Mouse (Mus musculus) embryonic facial prominence, embryonic 13.5 days (tissue): Measurements from ENCODE around the gene Gsto2. TPM values are rescaled to one million over a fixed set of nuclear protein-coding genes. Genes with fewer than 3 reads are reported as not detected.
"Not testable (repeated sequence)": the region's sequence is repeated elsewhere in the genome, so short reads cannot be mapped to it uniquely, and the experiment has no call there.

Experiments used
- ATAC-seq: fragments of 200-750 bp; cut with Nextera tagmentation; 2 replicates; pipeline ENCODE4 v1.8.0; 2017; ENCODE audit warnings: low read depth; ENCODE audit not compliant: insufficient number of reproducible peaks, insufficient read depth, low FRiP score, low TSS enrichment
- H3K27ac ChIP-seq: fragments of 300-500 bp; sonication (generic); 2 replicates; pipeline ENCODE4 v1.5.1; 2015; ENCODE audit warnings: moderate library complexity, mild to moderate bottlenecking, inconsistent platforms
- H3K27me3 ChIP-seq: fragments of 300-500 bp; sonication (generic); 2 replicates; pipeline ENCODE4 v1.6.1; 2015; ENCODE audit warnings: mild to moderate bottlenecking, inconsistent platforms
- H3K36me3 ChIP-seq: fragments of 300-500 bp; sonication (generic); 2 replicates; pipeline ENCODE4 v1.6.1; 2015; ENCODE audit warnings: mild to moderate bottlenecking, inconsistent platforms
- H3K4me1 ChIP-seq: fragments of 300-500 bp; sonication (generic); 2 replicates; pipeline ENCODE4 v1.6.1; 2015; ENCODE audit warnings: inconsistent platforms
- H3K4me2 ChIP-seq: fragments of 300-500 bp; sonication (generic); 2 replicates; pipeline ENCODE4 v1.6.1; 2015; ENCODE audit warnings: moderate library complexity, mild to moderate bottlenecking, inconsistent platforms
- H3K4me3 ChIP-seq: fragments of 300-500 bp; sonication (generic); 2 replicates; pipeline ENCODE4 v1.5.1; 2015; ENCODE audit warnings: mild to moderate bottlenecking, inconsistent platforms
- H3K9ac ChIP-seq: fragments of 300-500 bp; sonication (generic); 2 replicates; pipeline ENCODE4 v1.6.1; 2015; ENCODE audit warnings: mild to moderate bottlenecking, inconsistent platforms
- H3K9me3 ChIP-seq: fragments of 300-500 bp; sonication (generic); 2 replicates; pipeline ENCODE4 v1.6.1; 2016; ENCODE audit warnings: inconsistent platforms
- WGBS: fragments of 180-500 bp; shearing (Covaris S2); methylation state at CpG from one replicate; pipeline ENCODE4 v1.1.7; 2015; ENCODE audit warnings: mixed read lengths; 5-methylcytosine and 5-hydroxymethylcytosine counted together
- polyA plus RNA-seq: library from polyadenylated mRNA; unstranded; fragments of >200 nt; fragmentation: Nextera tagmentation; extraction: Ambion mirVana; gene quantifications from 2 replicates; pipeline ENCODE4 v1.2.1, GENCODE M21; 2015

The Gsto2 gene
- polyA plus RNA-seq, 1 experiment from 2014 or later, result 1.5 TPM

DNA sequence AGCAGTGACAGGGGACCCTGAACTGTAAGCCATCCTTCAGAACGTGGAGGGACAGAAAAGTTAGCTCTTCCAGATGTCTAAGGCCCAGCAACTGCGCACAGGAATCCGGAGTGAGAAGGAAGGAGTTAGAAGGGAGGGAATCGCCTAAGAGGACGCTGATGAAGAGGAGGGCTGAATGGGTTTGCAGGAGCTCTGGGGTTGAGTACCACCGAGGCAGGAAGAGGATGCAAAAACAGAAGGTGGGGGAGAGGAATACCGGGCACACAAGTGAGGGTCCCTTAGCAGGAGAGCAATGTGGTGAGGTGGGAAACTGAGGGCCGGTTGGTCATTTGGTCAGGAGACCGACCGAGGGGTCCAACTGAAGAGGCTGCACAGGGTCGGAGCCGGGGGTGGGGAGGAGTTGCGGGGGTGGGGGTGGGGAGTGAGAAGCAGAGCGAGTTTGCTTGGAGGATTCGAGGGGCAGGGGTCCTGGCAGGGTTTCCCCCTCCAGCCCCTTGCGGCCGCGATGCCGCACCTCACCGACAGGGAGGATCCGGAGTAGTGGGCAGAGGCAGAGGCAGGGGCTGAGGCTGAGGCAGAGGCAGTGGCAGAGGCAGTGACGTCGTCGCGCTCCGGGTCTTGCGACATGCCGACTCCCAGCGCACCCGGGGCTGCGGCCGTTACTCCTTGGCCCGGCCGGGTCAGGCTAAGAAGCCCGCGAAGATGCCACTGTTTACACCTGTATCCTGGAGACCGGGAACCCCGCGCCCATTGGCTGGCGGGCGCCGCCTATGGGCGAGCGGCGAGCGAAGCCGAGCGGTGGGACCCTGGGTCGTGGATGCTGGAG is 28.4 kb upstream of the Gsto2 start:
- H3K27me3 ChIP-seq, result peaks cover 20% of the 10 kb centered on the region
- H3K4me1 ChIP-seq, result peaks cover 5% of the 10 kb centered on the region; the same call in 1 of the 2 replicates
- 1% methylated on average over 49 of the region's 49 CpGs for WGBS
- H3K4me2 ChIP-seq, result peak overlapping the region; percentile 92
- H3K27ac ChIP-seq, result no peak overlapping the region
- H3K36me3 ChIP-seq, result no peaks in the 10 kb centered on the region
- ATAC-seq, result peak; percentile 79
- H3K9ac ChIP-seq, result peak overlapping the region; percentile 62
- peak overlapping the region; percentile 55 for H3K4me3 ChIP-seq
- H3K9me3 ChIP-seq, result no peaks in the 10 kb centered on the region

DNA sequence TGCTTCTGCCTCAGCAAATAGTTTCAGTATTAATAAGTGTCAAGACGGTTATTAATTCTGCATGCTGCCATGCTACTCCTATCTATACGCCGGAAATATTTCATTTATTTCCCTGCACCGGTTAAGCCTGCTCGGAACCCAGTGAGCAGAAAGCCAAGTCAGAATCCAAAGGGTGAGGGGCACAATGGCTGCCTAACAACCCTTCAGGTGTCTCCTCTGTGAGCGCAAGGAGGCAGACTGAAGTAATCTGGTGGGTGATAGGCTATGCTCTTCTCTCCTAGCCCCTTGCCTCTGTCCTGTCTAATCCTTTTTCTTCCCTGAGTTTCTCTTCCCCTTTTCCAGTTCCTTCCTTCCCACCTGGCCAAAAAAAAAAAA is 27.8 kb upstream of the Gsto2 start:
- peak overlapping the region; percentile 55 for H3K4me3 ChIP-seq
- H3K4me1 ChIP-seq, result peaks cover 5% of the 10 kb centered on the region; the same call in 1 of the 2 replicates
- H3K9me3 ChIP-seq, result no peaks in the 10 kb centered on the region
- 3% methylated on average over 6 of the region's 6 CpGs for whole genome bisulfite sequencing
- no peaks in the 10 kb centered on the region for H3K36me3 ChIP-seq
- H3K9ac ChIP-seq, result peak overlapping the region; percentile 62
- peaks cover 20% of the 10 kb centered on the region for H3K27me3 ChIP-seq
- ATAC-seq, result no peak
- H3K27ac ChIP-seq, result no peak overlapping the region
- H3K4me2 ChIP-seq, result peak overlapping the region; percentile 92

DNA sequence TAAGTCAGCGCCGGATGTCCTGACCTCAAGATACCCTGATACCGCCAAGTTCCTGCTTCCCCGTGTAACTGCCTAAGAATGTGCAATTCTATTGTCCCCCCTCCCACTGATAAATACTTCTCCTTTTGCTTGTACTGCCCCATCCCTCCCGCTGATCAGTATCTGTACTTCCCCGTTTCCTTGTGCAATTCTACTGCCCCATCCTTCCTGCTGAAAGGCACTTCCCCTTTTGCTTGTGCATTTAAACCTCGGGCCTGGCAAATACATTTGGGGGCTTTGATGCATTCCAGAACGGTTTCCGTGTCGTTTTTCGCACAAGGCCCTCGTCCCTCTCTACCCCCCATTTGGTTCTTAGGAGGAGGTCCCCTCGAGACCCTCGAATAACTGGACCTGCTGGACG is 24.1 kb upstream of the Gsto2 start:
- H3K4me3 ChIP-seq, ATAC-seq, H3K36me3 ChIP-seq, H3K9ac ChIP-seq, H3K27ac ChIP-seq, H3K4me1 ChIP-seq, H3K4me2 ChIP-seq, H3K9me3 ChIP-seq: not testable (repeated sequence)
- WGBS, result 81% methylated on average over 15 of the region's 15 CpGs
- peaks cover 15% of the 10 kb centered on the region for H3K27me3 ChIP-seq

DNA sequence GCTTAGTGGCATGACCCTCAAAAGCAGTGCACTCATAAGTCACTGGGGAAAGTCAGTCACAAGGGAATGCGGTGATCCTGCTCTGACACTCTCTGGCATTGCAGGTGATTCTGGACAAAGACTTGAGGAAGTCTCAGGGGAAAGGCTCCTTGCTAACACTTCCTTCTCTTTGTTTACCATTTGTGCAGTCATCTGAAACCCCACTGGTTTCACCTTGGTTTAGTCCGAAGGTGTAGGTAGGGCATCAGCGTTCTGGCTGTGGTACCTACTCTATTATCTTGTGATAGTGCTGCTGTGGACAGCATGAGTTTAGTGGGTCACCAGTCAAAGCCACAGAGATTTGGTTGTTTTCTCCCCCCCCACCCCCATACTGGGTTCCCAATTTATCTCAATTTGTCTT is 15.6 kb upstream of the Gsto2 start:
- no peak for ATAC-seq
- 87% methylated on average over 3 of the region's 3 CpGs for WGBS
- Histone ChIP-seq H3K4me2 (no peak overlapping the region), H3K27ac (no peak overlapping the region), H3K27me3 (no peaks in the 10 kb centered on the region), H3K36me3 (no peaks in the 10 kb centered on the region), H3K4me1 (peaks cover 9% of the 10 kb centered on the region), H3K9ac (no peak overlapping the region), H3K4me3 (no peak overlapping the region), H3K9me3 (no peaks in the 10 kb centered on the region)

DNA sequence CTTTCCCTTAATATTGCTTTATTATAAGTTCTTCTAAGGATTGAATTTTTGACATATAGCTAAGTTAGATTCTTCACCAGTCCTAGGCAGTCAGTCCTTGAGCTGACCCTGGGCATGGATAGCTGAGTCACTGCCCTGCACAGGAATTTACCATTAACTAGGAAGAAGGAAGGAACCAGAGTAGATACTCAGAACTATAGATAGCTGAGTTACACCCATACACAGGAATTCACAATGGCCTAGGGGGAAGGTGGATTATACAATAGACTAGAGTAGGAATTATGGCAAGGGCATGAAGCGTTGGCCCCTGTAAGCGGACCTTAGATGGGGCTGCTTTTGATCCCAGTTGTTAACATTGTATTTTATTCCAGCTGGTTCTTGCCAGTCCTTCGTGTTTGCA is 13.2 kb upstream of the Gsto2 start:
- not testable (repeated sequence) for H3K36me3 ChIP-seq, ATAC-seq, H3K9me3 ChIP-seq, H3K4me3 ChIP-seq, H3K9ac ChIP-seq, H3K27me3 ChIP-seq, H3K27ac ChIP-seq, H3K4me2 ChIP-seq
- WGBS, result 82% methylated on average over 3 of the region's 3 CpGs
- peaks cover 20% of the 10 kb centered on the region for H3K4me1 ChIP-seq

DNA sequence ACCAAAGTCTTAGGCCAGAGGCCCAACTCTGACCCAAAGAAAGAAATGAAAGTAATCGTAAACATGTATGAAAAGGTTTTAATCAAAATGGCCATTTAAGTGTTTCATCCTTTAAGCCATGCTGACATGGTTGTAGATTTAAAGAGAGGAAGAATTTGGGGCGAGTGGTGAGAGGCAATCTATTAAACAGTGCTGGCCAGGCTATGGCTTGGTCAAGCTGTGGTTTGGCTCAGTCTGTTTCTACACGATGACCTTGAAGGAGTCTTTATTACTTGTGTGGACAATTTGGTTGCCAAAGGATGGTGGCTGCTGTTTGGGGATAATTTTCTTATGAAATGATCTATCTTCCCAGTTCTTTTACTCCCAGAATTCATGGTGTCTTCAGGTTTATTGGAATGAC is 12.3 kb upstream of the Gsto2 start:
- no peak for ATAC-seq
- Histone ChIP-seq H3K4me3 (no peak overlapping the region), H3K36me3 (peaks cover 6% of the 10 kb centered on the region; the same call in 1 of the 2 replicates), H3K27me3 (no peaks in the 10 kb centered on the region), H3K4me1 (peaks cover 20% of the 10 kb centered on the region), H3K27ac (no peak overlapping the region), H3K9ac (no peak overlapping the region), H3K9me3 (no peaks in the 10 kb centered on the region), H3K4me2 (no peak overlapping the region)
- 89% methylated on average over 3 of the region's 3 CpGs for WGBS

DNA sequence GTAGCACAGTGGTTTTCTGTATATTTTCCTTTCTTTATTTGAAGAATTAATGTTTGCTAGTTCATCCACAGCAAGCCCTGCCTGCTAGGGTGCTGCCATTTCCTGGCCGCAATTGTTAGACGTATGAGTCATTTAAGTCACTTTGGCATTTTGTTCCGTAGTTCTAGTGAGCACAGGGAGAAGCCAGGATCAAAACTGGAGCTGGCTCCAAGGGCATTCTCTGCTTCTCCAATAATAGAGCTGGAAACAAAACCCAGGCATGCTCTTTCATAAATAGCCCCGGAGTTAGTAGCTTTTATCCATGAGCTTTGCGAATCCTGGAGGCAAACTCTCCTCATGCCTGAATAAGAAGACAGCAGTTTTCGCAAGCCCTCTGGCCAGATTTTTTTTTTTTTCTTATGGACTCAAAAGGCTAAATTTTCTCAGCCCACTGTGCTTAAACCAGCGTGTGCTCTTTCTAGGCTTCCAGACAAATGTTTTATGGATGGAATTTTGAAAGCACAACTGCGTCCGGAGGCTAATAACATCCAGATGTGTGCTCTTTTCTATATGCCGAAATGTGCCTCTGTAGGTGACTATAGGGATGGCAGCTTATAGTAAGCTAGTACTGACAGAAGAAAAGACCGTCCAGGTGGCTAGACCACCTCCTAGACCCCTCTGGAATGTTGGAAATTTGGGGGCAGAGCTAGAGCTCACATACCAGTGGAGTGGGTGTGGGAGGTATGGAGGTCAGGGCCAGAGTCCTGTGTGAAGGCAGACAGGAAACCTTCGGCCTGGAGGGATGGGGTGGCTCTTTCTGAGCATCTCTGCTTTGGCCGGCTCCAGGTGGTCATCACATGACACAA is 11.2 kb upstream of the Gsto2 start:
- Histone ChIP-seq H3K4me1 (peaks cover 20% of the 10 kb centered on the region), H3K36me3 (peaks cover 17% of the 10 kb centered on the region), H3K9me3 (no peaks in the 10 kb centered on the region), H3K9ac (peak overlapping the region; percentile 86), H3K27ac (peak overlapping the region; percentile 92), H3K27me3 (no peaks in the 10 kb centered on the region), H3K4me3 (peak overlapping the region; percentile 71), H3K4me2 (peak overlapping the region; percentile 91)
- WGBS, result 4% methylated on average over 13 of the region's 13 CpGs
- peak; percentile 69 for ATAC-seq

DNA sequence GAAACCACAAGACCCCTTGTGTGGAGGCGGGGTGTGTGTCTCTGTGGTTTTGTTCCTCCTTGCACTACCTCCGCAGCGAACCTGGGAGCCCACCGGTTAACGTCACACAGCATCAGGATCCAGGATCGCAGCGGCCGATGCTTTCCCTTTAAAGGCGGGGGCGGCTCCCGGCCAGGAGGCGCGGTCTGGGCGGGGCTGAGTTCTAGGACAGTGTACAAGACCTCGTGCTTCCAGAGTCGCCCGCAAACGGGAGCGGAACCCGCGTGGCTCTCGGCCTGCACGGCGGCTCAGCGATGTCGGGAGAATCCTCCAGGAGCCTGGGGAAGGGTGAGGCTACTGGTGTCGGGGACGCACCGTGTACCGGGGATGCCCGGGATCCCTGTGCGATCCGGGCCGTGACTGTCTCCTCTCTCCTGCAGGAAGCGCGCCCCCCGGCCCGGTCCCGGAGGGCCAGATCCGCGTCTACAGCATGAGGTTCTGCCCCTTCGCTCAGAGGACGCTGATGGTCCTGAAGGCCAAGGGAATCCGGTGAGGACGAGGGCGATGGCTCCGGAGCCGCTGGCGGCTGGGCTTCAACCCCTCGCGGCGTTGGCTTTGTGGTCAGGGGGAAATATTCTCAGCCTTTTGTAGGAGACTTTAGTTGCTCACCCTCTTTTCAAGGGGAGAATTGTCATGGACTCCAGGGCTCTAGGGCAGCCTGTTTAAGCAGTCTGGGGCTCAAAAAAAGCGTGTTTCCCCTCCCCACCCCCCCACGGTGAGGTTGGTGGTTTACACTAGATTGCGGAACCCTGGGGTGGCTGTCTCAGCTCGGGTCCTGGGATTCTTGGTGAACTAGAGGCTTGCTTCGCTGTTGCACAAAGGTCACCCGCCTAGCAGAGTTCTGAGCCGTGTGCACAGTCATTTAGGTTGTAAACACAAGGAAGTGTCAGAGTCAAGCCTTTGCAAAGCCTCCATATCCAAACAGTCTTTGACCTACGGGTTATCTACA is 10.2 kb upstream of the Gsto2 start, which contains the start of gene Gsto1:
Gsto1 (plus strand) TSS at position 175 of the 988 bp plus-strand sequence.
- Histone ChIP-seq H3K36me3 (peaks cover 22% of the 10 kb centered on the region), H3K4me1 (peaks cover 20% of the 10 kb centered on the region), H3K9me3 (no peaks in the 10 kb centered on the region), H3K27me3 (no peaks in the 10 kb centered on the region), H3K4me3 (peak within 1 kb of the TSS; percentile 71), H3K9ac (peak within 1 kb of the TSS; percentile 86), H3K4me2 (peak within 1 kb of the TSS; percentile 91), H3K27ac (peak within 1 kb of the TSS; percentile 92)
- under 1% methylated on average over 60 of the region's 60 CpGs for WGBS
- ATAC-seq, result peak; percentile 91

DNA sequence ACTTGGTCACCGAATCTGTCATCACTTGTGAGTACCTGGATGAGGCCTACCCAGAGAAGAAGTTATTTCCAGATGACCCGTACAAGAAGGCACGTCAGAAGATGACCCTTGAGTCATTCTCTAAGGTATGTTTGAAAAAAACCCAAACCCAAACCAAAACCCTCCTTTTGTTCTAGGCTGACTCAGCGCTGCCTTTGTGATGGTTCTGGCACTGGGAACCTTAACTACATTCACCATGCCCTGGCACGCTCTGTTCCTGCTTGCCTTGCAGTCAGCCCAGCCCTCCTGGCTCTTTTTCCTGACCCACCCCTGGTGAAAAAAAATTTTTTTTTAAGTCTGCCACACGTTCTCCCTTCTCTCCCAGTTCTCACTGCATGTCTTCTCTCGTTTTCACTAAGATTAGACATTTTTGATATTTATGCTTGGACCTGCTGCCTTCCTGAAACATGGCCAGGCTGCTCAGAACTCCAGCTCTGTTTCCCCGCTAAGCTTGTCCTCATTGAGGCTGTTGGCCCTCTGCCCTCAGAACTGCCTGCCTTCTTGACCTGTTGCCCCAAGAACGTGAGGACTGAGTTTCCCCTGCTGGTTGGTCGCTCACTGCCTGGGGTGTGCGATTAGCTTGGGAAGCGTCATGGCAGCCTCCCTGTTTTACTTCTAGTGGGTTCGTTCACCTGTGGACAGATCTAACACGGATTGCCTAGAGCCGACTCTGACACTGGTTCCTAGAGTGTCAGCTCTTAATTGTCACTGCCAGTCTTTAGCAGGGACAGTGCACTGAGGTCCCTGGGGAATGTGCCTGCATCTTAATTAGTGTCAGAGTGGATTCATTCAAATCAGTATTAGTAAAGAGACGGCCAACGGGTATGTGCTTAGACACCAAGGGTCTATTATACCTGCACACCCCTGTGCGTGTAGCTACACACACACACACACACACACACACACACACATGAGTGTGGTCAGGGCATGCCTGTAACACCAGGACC is 7.1 kb upstream of the Gsto2 start:
- Histone ChIP-seq H3K9me3 (no peaks in the 10 kb centered on the region), H3K27ac (no peak overlapping the region), H3K27me3 (no peaks in the 10 kb centered on the region), H3K9ac (no peak overlapping the region), H3K4me3 (no peak overlapping the region), H3K36me3 (peaks cover 37% of the 10 kb centered on the region), H3K4me1 (peaks cover 20% of the 10 kb centered on the region), H3K4me2 (no peak overlapping the region)
- ATAC-seq, result no peak
- 75% methylated on average over 18 of the region's 18 CpGs for WGBS

DNA sequence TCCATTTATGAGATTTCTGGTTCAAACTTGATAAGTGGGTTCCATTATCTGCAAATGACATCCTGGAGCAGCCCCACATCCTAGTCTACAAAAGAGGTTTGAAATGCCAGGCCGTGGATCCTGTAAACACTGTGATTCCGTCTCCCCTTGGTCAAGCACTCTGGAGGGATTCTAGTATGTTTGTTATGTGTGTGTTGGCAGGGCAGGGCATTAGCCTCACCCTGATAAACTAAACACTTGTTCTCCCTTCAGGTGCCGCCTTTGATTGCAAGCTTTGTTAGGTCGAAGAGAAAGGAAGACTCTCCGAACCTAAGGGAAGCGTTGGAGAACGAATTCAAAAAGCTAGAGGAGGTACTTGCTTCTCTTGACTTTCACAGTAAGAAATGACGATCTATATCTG is 6.2 kb upstream of the Gsto2 start:
- Histone ChIP-seq H3K27ac (no peak overlapping the region), H3K4me2 (no peak overlapping the region), H3K4me3 (no peak overlapping the region), H3K36me3 (peaks cover 43% of the 10 kb centered on the region), H3K9ac (no peak overlapping the region), H3K27me3 (no peaks in the 10 kb centered on the region), H3K9me3 (no peaks in the 10 kb centered on the region), H3K4me1 (peaks cover 15% of the 10 kb centered on the region)
- no peak for ATAC-seq
- WGBS, result 93% methylated on average over 8 of the region's 8 CpGs
